Mouse (Mus musculus): ENCODE data around the gene Nub1.

- peak; percentile 96 for TF ChIP-seq CTCF (IDR thresholded peaks at IDR 0.05; ENCODE audit: insufficient read depth, low read depth, low read length)
- no peak for TF ChIP-seq POLR2A (IDR thresholded peaks at IDR 0.05; ENCODE audit: insufficient read depth, low read depth, low read length)
Measured at GRCm38 (mm10) chr5:24651768-24652752, 33.3 kb upstream of the Nub1 start.

Data from olfactory bulb, adult 2 months (tissue).